Mouse (Mus musculus): ENCODE data around the gene P2ry2.

- TF ChIP-seq CTCF (IDR thresholded peaks at IDR 0.05; ENCODE audit: borderline replicate concordance, insufficient read depth, low read length), result no peak
- no peak for TF ChIP-seq POLR2A (IDR thresholded peaks at IDR 0.05; ENCODE audit: low read depth, low read length)
Measured at GRCm38 (mm10) chr7:101029446-101029845, 16.8 kb upstream of the P2ry2 start.
